Mouse (Mus musculus): ENCODE results near the gene Lpar5. TPM values are rescaled to one million over a fixed set of nuclear protein-coding genes. Genes with fewer than 3 reads are reported as not detected.

The Lpar5 gene
- polyA plus RNA-seq, 1 experiment, result 13.9 TPM

DNA sequence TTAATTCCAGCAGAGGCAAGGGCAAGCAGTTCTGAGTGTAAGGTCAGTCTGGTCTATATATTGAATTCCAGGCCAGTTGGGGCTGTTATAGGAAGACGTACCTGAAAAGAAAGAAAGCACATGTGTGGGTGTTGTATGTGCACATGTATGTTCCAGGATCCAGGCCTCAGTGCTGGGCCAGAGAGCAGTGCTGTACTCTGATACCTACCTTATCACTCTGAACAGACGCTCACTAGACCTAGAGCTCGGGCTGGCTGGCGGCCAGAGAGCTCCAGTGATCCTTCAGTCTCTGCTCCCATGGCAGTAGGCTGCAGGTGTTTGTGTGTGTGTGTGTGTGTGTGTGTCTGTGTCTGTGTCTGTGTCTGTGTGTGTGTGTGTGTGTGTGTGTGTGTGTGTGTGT lies 36.5 kb downstream of the Lpar5 start:
- H3K4me3 ChIP-seq (replicated peaks; ENCODE audit: extremely low read depth, low read depth, low read length), result no peak overlapping the region
- peaks cover 10% of the 10 kb centered on the region; the same call in 1 of the 2 replicates for H3K4me1 ChIP-seq (ENCODE audit: control insufficient read depth, insufficient read depth, low read length)
- no peak for TF ChIP-seq CTCF (IDR thresholded peaks at IDR 0.05; ENCODE audit: insufficient read depth, low read length)
- TF ChIP-seq POLR2A (IDR thresholded peaks at IDR 0.05; ENCODE audit: borderline replicate concordance, extremely low read depth, low read depth, low read length), result no peak
- no peak for DNase-seq
- WGBS, result 83% methylated on average over 4 of the region's 4 CpGs

DNA sequence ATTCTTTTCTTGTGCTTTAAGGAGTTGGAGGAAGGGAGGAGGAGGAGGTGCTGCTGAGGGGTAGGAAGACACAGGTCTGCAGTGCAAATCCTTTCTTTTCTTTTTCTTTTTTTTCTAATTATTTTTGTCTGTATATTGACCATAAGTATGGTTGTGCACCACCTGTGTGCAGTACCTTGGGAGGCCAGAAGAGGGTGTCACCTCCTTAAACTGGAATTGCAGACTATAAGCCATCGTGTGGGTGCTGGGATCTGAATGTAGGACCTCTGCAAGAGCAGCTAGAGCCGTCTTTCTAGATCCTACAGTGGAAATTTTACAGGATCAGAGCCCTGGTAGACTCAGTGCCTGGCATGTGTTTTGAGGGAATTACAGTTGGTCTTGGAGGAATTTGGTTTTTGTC lies 40.0 kb downstream of the Lpar5 start:
- no peak for TF ChIP-seq CTCF (IDR thresholded peaks at IDR 0.05; ENCODE audit: insufficient read depth, low read length)
- no peak for TF ChIP-seq POLR2A (IDR thresholded peaks at IDR 0.05; ENCODE audit: borderline replicate concordance, extremely low read depth, low read depth, low read length)
- 95% methylated on average over 2 of the region's 2 CpGs for WGBS
- H3K4me1 ChIP-seq (ENCODE audit: control insufficient read depth, insufficient read depth, low read length), result no peaks in the 10 kb centered on the region
- H3K4me3 ChIP-seq (replicated peaks; ENCODE audit: extremely low read depth, low read depth, low read length), result no peak overlapping the region
- no peak for DNase-seq

DNA sequence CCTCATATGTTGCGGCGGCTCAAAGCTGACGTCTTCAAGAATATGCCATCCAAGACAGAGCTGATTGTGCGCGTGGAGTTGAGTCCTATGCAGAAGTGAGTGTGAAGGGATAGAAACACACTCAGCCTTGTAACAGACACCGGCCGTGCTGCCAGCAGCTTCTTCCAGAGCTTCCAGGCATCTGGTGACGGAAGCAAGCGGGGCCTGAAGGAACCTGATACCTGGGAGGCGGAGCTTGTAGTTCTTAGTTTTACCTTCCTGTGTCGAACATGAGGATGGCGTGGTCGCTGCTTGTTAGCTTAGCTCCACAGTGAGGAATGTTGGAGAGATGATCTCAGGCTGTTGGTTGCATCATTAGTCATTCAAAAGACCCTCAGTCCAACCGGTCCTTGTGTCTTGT lies 41.7 kb downstream of the Lpar5 start:
- Histone ChIP-seq H3K4me1 (ENCODE audit: control insufficient read depth, insufficient read depth, low read length) (no peaks in the 10 kb centered on the region), H3K4me3 (replicated peaks; ENCODE audit: extremely low read depth, low read depth, low read length) (no peak overlapping the region)
- TF ChIP-seq POLR2A (IDR thresholded peaks at IDR 0.05; ENCODE audit: borderline replicate concordance, extremely low read depth, low read depth, low read length), result no peak
- TF ChIP-seq CTCF (IDR thresholded peaks at IDR 0.05; ENCODE audit: insufficient read depth, low read length), result no peak
- WGBS, result 79% methylated on average over 14 of the region's 14 CpGs
- no peak for DNase-seq

DNA sequence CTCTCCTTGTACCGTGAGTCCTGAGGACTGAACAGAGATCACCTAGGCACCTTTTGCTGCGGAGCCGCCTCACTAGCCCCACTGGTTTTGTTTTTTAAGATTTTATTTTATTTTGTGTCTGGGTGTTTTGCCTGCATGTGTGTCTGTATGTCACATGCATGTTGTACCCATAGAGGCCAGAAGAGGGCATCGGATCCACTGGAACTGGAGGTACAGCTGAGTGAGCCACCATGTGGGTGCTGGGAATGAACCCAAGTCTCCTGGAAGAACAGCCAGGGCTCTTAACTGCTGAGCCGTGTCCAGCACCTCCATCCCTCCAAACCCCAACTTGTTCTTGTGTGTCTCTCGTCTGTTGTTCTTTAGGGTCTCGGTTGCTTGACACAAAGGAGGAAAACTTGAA lies 43.2 kb downstream of the Lpar5 start:
- WGBS, result 88% methylated on average over 7 of the region's 7 CpGs
- DNase-seq, result peak; percentile 25

DNA sequence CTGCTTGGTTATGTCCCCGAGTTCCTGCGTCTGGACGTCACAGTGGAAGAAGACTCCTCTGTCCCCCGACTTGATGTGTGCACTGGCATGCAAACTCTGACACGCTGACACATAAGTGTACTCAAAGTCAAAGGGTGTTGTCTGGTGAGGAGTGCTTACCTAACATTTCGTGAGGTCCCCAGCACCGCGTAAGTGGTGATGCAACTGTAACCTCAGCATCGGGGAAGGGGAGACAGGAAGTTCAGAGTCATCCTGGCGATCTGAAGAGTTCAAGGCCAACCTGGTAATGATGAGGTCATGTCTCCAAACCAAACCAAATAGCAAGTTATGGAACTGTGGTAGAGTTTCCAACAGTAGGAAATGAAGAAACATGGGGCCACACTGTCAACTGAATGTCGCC lies 44.8 kb downstream of the Lpar5 start:
- no peak for TF ChIP-seq POLR2A (IDR thresholded peaks at IDR 0.05; ENCODE audit: borderline replicate concordance, extremely low read depth, low read depth, low read length)
- TF ChIP-seq CTCF (IDR thresholded peaks at IDR 0.05; ENCODE audit: insufficient read depth, low read length), result no peak
- Histone ChIP-seq H3K4me1 (ENCODE audit: control insufficient read depth, insufficient read depth, low read length) (no peaks in the 10 kb centered on the region), H3K4me3 (replicated peaks; ENCODE audit: extremely low read depth, low read depth, low read length) (no peak overlapping the region)
- WGBS, result 83% methylated on average over 11 of the region's 11 CpGs
- DNase-seq, result no peak

More for the DNA sequence above, 43.2 kb downstream of the Lpar5 start:
- Histone ChIP-seq H3K4me1 (ENCODE audit: control insufficient read depth, insufficient read depth, low read length) (no peaks in the 10 kb centered on the region), H3K4me3 (replicated peaks; ENCODE audit: extremely low read depth, low read depth, low read length) (no peak overlapping the region)
- TF ChIP-seq CTCF (IDR thresholded peaks at IDR 0.05; ENCODE audit: insufficient read depth, low read length), result peak; percentile 49; the same call in 1 of the 2 replicates
- no peak for TF ChIP-seq POLR2A (IDR thresholded peaks at IDR 0.05; ENCODE audit: borderline replicate concordance, extremely low read depth, low read depth, low read length)

DNA sequence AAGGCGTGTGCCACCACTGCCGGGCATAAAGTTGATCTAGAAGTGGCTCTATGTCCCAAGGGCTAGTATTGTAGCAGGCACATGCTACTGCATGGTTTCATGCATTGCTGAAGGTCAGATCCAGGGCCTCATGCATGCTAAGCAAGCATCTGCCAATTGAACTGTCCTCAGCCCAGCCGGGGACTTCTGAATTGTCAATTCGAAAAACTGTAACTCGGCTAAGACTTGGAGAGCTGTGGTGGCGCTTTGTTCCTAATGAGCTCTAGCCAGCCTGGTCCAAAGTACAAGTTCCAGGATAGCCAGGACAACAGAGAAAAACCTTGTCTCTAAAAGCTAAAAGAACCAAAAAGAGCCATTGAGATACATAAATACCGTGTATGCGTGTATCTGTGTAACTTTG lies 51.7 kb downstream of the Lpar5 start:
- no peak for DNase-seq
- WGBS, result 90% methylated on average over 8 of the region's 8 CpGs

DNA sequence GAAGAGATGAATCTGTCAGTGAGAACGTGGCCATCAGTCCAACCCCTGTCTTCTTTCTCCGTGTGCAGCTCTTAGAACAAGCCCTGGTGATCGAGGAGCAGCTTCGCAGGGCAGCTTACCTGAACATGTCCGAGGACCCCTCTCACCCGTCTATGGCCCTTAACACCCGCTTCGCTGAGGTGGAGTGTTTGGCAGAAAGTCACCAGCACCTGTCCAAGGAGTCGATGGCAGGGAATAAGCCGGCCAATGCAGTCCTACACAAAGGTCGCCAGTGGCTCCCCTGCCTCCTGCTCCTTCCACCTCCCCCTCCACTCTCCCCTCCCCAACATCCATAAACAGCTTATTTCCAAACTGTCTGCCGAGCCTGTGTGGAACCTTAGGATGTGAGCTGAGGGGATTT lies 61.0 kb downstream of the Lpar5 start:
- TF ChIP-seq POLR2A (IDR thresholded peaks at IDR 0.05; ENCODE audit: borderline replicate concordance, extremely low read depth, low read depth, low read length) (no peak), CTCF (IDR thresholded peaks at IDR 0.05; ENCODE audit: insufficient read depth, low read length) (no peak)
- no peak overlapping the region for H3K4me3 ChIP-seq (replicated peaks; ENCODE audit: extremely low read depth, low read depth, low read length)
- 86% methylated on average over 12 of the region's 12 CpGs for WGBS
- H3K4me1 ChIP-seq (ENCODE audit: control insufficient read depth, insufficient read depth, low read length), result peaks cover 4% of the 10 kb centered on the region
- no peak for DNase-seq

More for the DNA sequence above, 51.7 kb downstream of the Lpar5 start:
- no peak for TF ChIP-seq POLR2A (IDR thresholded peaks at IDR 0.05; ENCODE audit: borderline replicate concordance, extremely low read depth, low read depth, low read length)
- no peak for TF ChIP-seq CTCF (IDR thresholded peaks at IDR 0.05; ENCODE audit: insufficient read depth, low read length)
- no peak overlapping the region for H3K4me3 ChIP-seq (replicated peaks; ENCODE audit: extremely low read depth, low read depth, low read length)
- no peaks in the 10 kb centered on the region for H3K4me1 ChIP-seq (ENCODE audit: control insufficient read depth, insufficient read depth, low read length)

DNA sequence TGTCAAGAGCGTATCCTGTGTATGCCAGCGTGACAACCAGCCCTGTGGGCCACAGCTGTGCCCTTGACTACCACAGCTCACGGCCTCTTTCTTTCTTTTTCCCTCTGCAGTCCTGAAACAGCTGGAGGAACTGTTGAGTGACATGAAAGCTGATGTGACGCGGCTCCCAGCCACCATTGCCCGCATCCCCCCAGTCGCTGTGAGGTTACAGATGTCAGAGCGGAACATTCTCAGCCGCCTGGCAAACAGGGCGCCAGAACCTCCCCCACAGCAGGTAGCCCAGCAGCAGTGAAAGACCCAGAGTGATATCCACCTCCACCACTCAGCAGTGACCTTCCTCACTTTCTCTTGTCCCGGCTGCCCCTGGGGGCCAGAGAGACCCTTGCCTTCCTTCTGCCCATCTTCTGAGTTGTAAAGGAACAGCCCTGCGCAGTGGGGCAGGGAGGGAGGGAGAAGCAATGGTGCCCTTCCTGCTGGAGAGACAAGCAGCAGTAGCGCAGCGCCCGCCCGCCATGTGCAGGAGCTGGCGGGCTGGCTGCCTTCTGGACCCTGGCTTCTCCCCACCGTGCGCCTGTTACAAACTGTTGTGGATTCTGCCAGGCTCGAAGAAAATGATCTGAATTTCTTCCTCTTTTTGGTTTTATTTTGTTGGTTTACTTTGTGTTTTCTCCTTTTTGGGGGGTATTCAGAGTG lies 62.1 kb downstream of the Lpar5 start:
- no peak for TF ChIP-seq CTCF (IDR thresholded peaks at IDR 0.05; ENCODE audit: insufficient read depth, low read length)
- no peak for TF ChIP-seq POLR2A (IDR thresholded peaks at IDR 0.05; ENCODE audit: borderline replicate concordance, extremely low read depth, low read depth, low read length)
- WGBS, result 81% methylated on average over 20 of the region's 20 CpGs
- no peak for DNase-seq
- Histone ChIP-seq H3K4me3 (replicated peaks; ENCODE audit: extremely low read depth, low read depth, low read length) (no peak overlapping the region), H3K4me1 (ENCODE audit: control insufficient read depth, insufficient read depth, low read length) (peaks cover 4% of the 10 kb centered on the region)

DNA sequence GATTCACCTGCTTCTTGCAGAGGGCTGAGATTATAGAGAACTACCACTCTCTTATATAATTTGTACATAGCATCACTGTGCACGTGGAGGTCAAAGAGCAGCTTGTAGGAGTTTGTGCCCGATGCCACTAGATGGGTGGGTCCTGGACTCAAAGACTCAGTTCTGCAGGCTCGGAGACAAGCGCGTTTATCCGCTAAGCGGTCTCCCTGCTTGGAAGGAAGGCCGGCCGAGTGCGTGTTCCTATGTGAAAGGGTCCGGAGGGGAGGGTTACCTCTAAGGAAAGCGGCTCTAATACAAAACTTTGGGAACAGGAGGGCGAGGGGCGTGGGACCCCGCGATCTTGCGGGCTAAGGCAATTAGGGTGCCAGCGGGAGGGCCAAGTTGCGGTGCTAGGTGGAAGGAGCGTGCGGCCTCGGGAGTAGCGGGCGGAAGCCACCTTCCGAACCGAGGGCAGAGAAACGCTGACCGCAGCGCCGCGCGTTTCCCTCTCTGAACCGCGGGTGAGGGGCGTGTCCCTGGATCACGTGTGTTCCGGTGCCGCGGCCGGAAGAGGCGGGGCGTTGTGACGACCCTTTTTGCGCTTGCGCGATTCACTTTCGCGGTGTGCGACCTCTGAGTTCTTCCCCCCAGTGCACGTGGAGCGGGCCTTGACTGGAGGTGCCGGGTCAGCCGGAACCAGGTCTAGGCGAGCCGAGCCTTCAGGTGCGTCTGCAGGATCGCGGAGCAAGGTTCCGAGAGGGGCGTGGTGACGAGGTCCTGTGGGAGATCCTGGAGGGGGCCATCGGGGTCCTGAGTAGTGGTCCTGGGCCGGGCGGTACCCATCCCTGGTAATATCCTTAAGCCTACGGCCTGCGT lies 63.8 kb downstream of the Lpar5 start, which contains the start of gene Nop2:
Gene Nop2 (plus strand): TSS at position 608 of the 855 bp plus-strand sequence.
- DNase-seq, result peak; percentile 80
- peaks cover 4% of the 10 kb centered on the region for H3K4me1 ChIP-seq (ENCODE audit: control insufficient read depth, insufficient read depth, low read length)
- TF ChIP-seq CTCF (IDR thresholded peaks at IDR 0.05; ENCODE audit: insufficient read depth, low read length) (no peak), POLR2A (IDR thresholded peaks at IDR 0.05; ENCODE audit: borderline replicate concordance, extremely low read depth, low read depth, low read length) (peak; percentile 76; the same call in 1 of the 2 replicates)
- H3K4me3 ChIP-seq (replicated peaks; ENCODE audit: extremely low read depth, low read depth, low read length), result peak within 1 kb of the TSS; percentile 85
- under 1% methylated on average over 66 of the region's 66 CpGs for WGBS

Other genes with a start within 250 kb of the Lpar5 start
- gene Usp5, start 238.4 kb upstream of the Lpar5 start, polyA plus RNA-seq (2012; rRNA removed), result 58.1 and 73.2 TPM in 2 replicates
- 3.5 and 6.7 TPM in 2 replicates for gene Cdca3, start 238.4 kb upstream of the Lpar5 start, polyA plus RNA-seq (2012; rRNA removed)
- 0.31 and 0.36 TPM in 2 replicates for gene Gnb3, start 227.6 kb upstream of the Lpar5 start, polyA plus RNA-seq (2012; rRNA removed)
- 34.9 and 42.1 TPM in 2 replicates for gene P3h3, start 210.2 kb upstream of the Lpar5 start, polyA plus RNA-seq (2012; rRNA removed)
- 0.27 and 0.69 TPM in 2 replicates for gene Gpr162, start 203.9 kb upstream of the Lpar5 start, polyA plus RNA-seq (2012; rRNA removed)
- 1.9 and 2.7 TPM in 2 replicates for gene Cd4, start 179.7 kb upstream of the Lpar5 start, polyA plus RNA-seq (2012; rRNA removed)
- gene Lag3, start 156.2 kb upstream of the Lpar5 start, polyA plus RNA-seq (2012; rRNA removed), result 1.4 and 1.9 TPM in 2 replicates
- gene Ptms, start 147.8 kb upstream of the Lpar5 start, polyA plus RNA-seq (2012; rRNA removed), result 1,982 and 2,310 TPM in 2 replicates
- gene Mlf2, start 136.5 kb upstream of the Lpar5 start, polyA plus RNA-seq (2012; rRNA removed), result 313 and 336 TPM in 2 replicates
- 178 and 213 TPM in 2 replicates for gene Cops7a, start 102.4 kb upstream of the Lpar5 start, polyA plus RNA-seq (2012; rRNA removed)
- 1.4 and 2.2 TPM in 2 replicates for gene Pianp, start 71.2 kb upstream of the Lpar5 start, polyA plus RNA-seq (2012; rRNA removed)
- gene Zfp384, start 58.8 kb upstream of the Lpar5 start, polyA plus RNA-seq (2012; rRNA removed), result 44.8 and 48.4 TPM in 2 replicates
- gene Ing4, start 28.2 kb upstream of the Lpar5 start, polyA plus RNA-seq (2012; rRNA removed), result 30.3 and 50.5 TPM in 2 replicates
- gene Acrbp, start 18.2 kb upstream of the Lpar5 start, polyA plus RNA-seq (2012; rRNA removed), result 23.7 TPM in 2 replicates
- gene Chd4, start 28.1 kb downstream of the Lpar5 start, polyA plus RNA-seq (2012; rRNA removed), result 108 and 129 TPM in 2 replicates
- 10.1 and 13.6 TPM in 2 replicates for gene Nop2, start 64.0 kb downstream of the Lpar5 start, polyA plus RNA-seq (2012; rRNA removed)
- 45.0 and 51.0 TPM in 2 replicates for gene Iffo1, start 77.3 kb downstream of the Lpar5 start, polyA plus RNA-seq (2012; rRNA removed)
- gene Gapdh, start 98.5 kb downstream of the Lpar5 start, polyA plus RNA-seq (2012; rRNA removed), result 1,317 and 1,826 TPM in 2 replicates
- gene Ncapd2, start 123.8 kb downstream of the Lpar5 start, polyA plus RNA-seq (2012; rRNA removed), result 15.5 and 34.2 TPM in 2 replicates
- gene Mrpl51, start 123.9 kb downstream of the Lpar5 start, polyA plus RNA-seq (2012; rRNA removed), result 30.1 and 39.4 TPM in 2 replicates
- gene Vamp1, start 147.6 kb downstream of the Lpar5 start, polyA plus RNA-seq (2012; rRNA removed), result 12.5 and 22.0 TPM in 2 replicates
- 29.8 and 33.4 TPM in 2 replicates for gene Tapbpl, start 163.9 kb downstream of the Lpar5 start, polyA plus RNA-seq (2012; rRNA removed)
- gene Cd27, start 169.1 kb downstream of the Lpar5 start, polyA plus RNA-seq (2012; rRNA removed), result 8.1 and 9.8 TPM in 2 replicates
- gene Tuba3a, start 218.1 kb downstream of the Lpar5 start, polyA plus RNA-seq (2012; rRNA removed), result 0.17 and 0.19 TPM in 2 replicates
- 107 and 116 TPM in 2 replicates for gene Ltbr, start 246.0 kb downstream of the Lpar5 start, polyA plus RNA-seq (2012; rRNA removed)

Data from lung, adult 2 months (tissue).